Comparison of ENCODE assay signal across 8 mouse cellular contexts in genomic region chr5:140509204-140509603, GRCm38 (mm10). TPM values are rescaled to one million over a fixed set of nuclear protein-coding genes. Genes with fewer than 3 reads are reported as not detected.
DNase-seq lines count a peak whose midpoint lies in the region; ATAC-seq and TF ChIP-seq lines count a peak whose summit lies in the region.
"Had no signal": no experiment of that assay in that cellular context is flagged by ENCODE, and none has a peak within 500 bp of the region (broad histone marks: within the 10 kb centered on the region; RNA-seq: fewer than 3 reads in every experiment).

No protein-coding gene starts in this region.

- H3K27me3 ChIP-seq in kidney, embryonic 14.5 days (ENCODE audit: control insufficient read depth, insufficient read depth, low read length), result no peaks in the 10 kb centered on the region
- H3K27me3 ChIP-seq in limb, embryonic 14.5 days (ENCODE audit: control insufficient read depth, insufficient read depth, low read length), result no peaks in the 10 kb centered on the region

- H3K9me3 ChIP-seq in kidney, embryonic 14.5 days (ENCODE audit: control insufficient read depth, low read length), result no peaks in the 10 kb centered on the region
- no peaks in the 10 kb centered on the region for H3K9me3 ChIP-seq in limb, embryonic 14.5 days (ENCODE audit: control insufficient read depth, low read length)

- 0 out of 2 replicates have a peak overlapping the region, but pooled peaks have one; percentile 42 for H3K27ac ChIP-seq in kidney, embryonic 14.5 days (ENCODE audit: low read depth, low read length)
- peak overlapping the region; percentile 46; the same call in 1 of the 2 replicates for H3K27ac ChIP-seq in limb, embryonic 14.5 days (replicated peaks; ENCODE audit: low read depth, low read length)

- no peak for TF ChIP-seq POLR2A in limb, embryonic 14.5 days (IDR thresholded peaks at IDR 0.05; ENCODE audit: borderline replicate concordance, extremely low read depth, insufficient read depth, insufficient read length)

- peaks cover 47% of the 10 kb centered on the region for H3K4me1 ChIP-seq in kidney, embryonic 14.5 days (ENCODE audit: control insufficient read depth, insufficient read depth, low read length)
- H3K4me1 ChIP-seq in limb, embryonic 14.5 days (ENCODE audit: control insufficient read depth, insufficient read depth, low read length), result peaks cover 36% of the 10 kb centered on the region

- no peaks in the 10 kb centered on the region for H3K36me3 ChIP-seq in kidney, embryonic 14.5 days (ENCODE audit: control insufficient read depth, insufficient read depth, low read length)
- H3K36me3 ChIP-seq in limb, embryonic 14.5 days (ENCODE audit: control insufficient read depth, insufficient read depth, low read length), result no peaks in the 10 kb centered on the region

- 47% methylated on average over 9 of the region's 9 CpGs for WGBS in kidney, embryonic 14.5 days
- WGBS in limb, embryonic 14.5 days, result 44% methylated on average over 9 of the region's 9 CpGs

- ATAC-seq in kidney, embryonic 14.5 days (ENCODE audit: low FRiP score, low TSS enrichment), result no peak
- ATAC-seq in limb, embryonic 14.5 days (ENCODE audit: low FRiP score, low read depth), result no peak

- H3K9ac ChIP-seq in kidney, embryonic 14.5 days (ENCODE audit: low read depth, low read length), result no peak overlapping the region
- peak overlapping the region; percentile 34; the same call in 1 of the 2 replicates for H3K9ac ChIP-seq in limb, embryonic 14.5 days (ENCODE audit: low read depth, low read length, severe bottlenecking)

- no peak overlapping the region for H3K4me3 ChIP-seq in kidney, embryonic 14.5 days (ENCODE audit: low read length)
- H3K4me3 ChIP-seq in limb, embryonic 14.5 days (replicated peaks; ENCODE audit: low read length), result no peak overlapping the region

- H3K4me2 ChIP-seq in kidney, embryonic 14.5 days (replicated peaks; ENCODE audit: low read depth, low read length), result no peak overlapping the region
- 0 out of 2 replicates have a peak overlapping the region, but pooled peaks have one; percentile 28 for H3K4me2 ChIP-seq in limb, embryonic 14.5 days (replicated peaks; ENCODE audit: low read depth, low read length, severe bottlenecking)

- DNase-seq in kidney, adult 18-20 months, result no peak
- DNase-seq in thymus, postnatal 0 days (ENCODE audit: low spot score), result peak; percentile 41
- no peak for DNase-seq in thymus, postnatal 14 days
- DNase-seq in limb, embryonic 14.5 days (ENCODE audit: low spot score), result no peak
- no peak for DNase-seq in ovary, postnatal 14 days (ENCODE audit: low spot score)
- no peak for DNase-seq in right cerebral cortex, postnatal 10 days (ENCODE audit: low spot score in 2 of 2)
- DNase-seq: kidney, adult 11 months had no signal

RNA-seq across cellular contexts. Expression of gene Chst12, which starts 3.9 kb away (rescaled TPM):
- polyA plus RNA-seq in kidney, embryonic 14.5 days (2014; fragmentation: Nextera tagmentation; extraction: Ambion mirVana), result 13.3 and 17.5 TPM in 2 replicates
- 14.7 and 17.5 TPM in 2 replicates for polyA plus RNA-seq in thymus, postnatal 0 days (2015; fragmentation: Nextera tagmentation; extraction: Ambion mirVana)
- 22.9 and 28.4 TPM in 2 replicates for polyA plus RNA-seq in limb, embryonic 14.5 days (2012; rRNA removed)
- 22.4 and 22.6 TPM in 2 replicates for polyA plus RNA-seq in limb, embryonic 14.5 days (2014; fragmentation: Nextera tagmentation; extraction: Ambion mirVana)

RNA-seq across cellular contexts. Expression of gene Grifin, which starts 55.7 kb away (rescaled TPM):
- polyA plus RNA-seq in kidney, embryonic 14.5 days (2014; fragmentation: Nextera tagmentation; extraction: Ambion mirVana), result 0.34 TPM in 1 of 2 replicates, not detected in the other
- 13.1 and 21.2 TPM in 2 replicates for polyA plus RNA-seq in thymus, postnatal 0 days (2015; fragmentation: Nextera tagmentation; extraction: Ambion mirVana)
- 0.18 and 0.19 TPM in 2 replicates for polyA plus RNA-seq in limb, embryonic 14.5 days (2012; rRNA removed)
- not detected in 2 replicates for polyA plus RNA-seq in limb, embryonic 14.5 days (2014; fragmentation: Nextera tagmentation; extraction: Ambion mirVana)

Comparison
In these comparisons a context has a peak if more than half of its experiments do, and no peak if none do; other contexts are left out.
1. RNA of gene Grifin, which starts 55.7 kb away (polyA plus RNA-seq): 13.1 to 21.2 TPM in thymus, postnatal 0 days; 0.18 to 0.19 TPM in limb, embryonic 14.5 days and 0.34 TPM in kidney, embryonic 14.5 days; every median in the first group is over 10 times any median in the second.